Mouse (Mus musculus): ENCODE results near the gene Map4k2.
A peak's percentile ranks its signal among the peaks of the same experiment; 100 is the strongest.

The Map4k2 gene

DNA sequence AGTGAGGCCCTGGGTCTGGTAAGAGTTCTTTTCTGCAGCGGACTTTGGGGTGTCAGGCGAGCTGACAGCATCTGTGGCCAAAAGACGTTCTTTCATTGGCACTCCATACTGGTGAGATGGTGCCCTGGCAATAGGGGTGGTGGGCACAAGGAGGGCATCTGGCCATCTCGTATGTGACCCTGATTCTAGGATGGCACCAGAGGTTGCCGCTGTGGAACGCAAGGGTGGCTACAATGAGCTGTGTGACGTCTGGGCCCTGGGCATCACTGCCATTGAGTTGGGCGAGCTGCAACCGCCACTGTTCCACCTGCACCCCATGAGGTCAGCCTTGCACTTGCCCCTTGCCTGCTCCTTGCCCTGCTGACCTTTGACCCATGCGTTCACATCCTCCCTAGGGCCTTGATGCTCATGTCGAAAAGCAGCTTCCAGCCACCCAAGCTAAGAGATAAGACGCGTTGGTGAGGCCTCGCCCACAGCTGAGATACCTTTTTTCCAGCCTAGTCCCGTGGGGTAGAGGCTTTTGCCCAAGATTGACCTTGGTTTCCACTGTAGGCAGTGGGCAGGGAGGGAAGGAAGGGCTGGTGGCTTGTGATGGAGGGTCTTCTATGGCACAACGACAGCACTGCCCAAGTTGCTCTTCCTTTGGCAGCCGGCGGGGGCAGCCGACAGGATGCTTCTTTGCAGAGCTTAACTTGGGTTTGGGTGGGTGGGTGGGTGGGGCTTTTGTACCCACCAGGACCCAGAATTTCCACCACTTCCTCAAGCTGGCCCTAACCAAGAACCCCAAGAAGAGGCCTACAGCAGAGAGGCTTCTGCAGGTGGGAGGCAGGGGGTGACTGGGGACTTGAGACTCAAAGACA lies 2.4 kb downstream of the Map4k2 start:
- DNase-seq (ENCODE audit: extremely low read depth, low read depth, low spot score), result no peak

- no peak for DNase-seq (ENCODE audit: extremely low read depth, low read depth, low spot score)
Observed at GRCm38 (mm10) chr19:6343996-6344395, 3.1 kb downstream of the Map4k2 start.

DNA sequence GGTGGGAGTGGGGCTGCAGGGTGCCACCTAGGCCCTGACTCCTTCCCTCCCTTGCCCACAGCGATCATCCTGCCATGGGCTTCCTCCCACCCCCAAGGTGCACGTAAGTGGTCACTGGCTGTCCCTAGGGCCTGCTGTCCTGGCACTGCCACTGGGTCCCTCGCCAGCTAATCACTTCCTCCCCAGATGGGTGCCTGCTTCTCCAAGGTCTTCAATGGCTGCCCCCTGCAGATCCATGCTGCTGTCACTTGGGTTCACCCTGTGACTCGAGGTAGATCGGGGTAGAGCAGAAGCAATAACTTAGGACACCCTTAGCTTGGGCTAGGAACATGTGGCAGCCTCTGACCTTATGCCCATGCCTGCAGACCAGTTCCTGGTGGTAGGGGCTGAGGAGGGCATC lies 5.1 kb downstream of the Map4k2 start:
- DNase-seq (ENCODE audit: extremely low read depth, low read depth, low spot score), result no peak

GRCm38 (mm10) chr19:6346661-6347060 lies 5.7 kb downstream of the Map4k2 start:
- DNase-seq (ENCODE audit: extremely low read depth, low read depth, low spot score), result no peak

DNA sequence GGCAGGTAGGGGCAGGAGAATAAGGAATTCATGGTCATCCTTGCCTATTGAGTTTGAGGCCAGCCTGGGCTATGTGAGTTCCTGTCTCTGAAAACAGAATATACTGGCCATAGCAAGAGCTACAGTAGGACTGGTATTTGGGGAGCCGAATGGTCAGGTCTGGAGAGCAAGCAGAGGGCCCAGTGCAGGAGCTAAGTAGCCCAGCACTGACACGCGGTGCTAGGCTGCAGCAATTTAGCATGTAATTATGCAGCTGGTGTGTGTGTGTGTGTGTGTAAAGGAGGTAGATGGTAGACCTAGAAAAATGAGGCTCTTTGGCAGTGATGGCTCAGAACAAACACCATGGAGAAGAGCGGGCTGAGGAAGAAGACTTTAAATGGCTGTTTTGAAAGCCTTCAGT lies 6.7 kb downstream of the Map4k2 start:
- DNase-seq (ENCODE audit: extremely low read depth, low read depth, low spot score), result no peak

DNA sequence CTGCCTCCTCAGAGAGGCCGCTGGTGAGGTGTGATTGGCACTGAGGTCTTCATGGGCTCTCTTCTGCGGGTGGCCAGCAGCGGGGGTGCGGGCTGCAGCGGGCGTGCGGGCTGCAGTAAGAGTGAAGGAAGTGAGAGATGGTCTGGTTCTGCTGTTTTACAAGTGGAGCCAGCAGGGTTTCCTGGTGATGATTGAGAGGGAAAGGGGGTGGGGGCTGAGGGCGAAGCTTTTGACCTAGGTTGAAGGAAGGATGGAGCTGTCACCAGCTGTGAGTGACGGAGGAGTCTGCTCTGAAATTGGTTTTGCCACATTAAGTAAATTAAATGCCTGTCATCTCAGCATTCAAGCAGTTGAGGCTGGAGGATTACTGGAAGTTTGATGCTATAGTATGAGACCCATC lies 7.8 kb downstream of the Map4k2 start:
- DNase-seq (ENCODE audit: extremely low read depth, low read depth, low spot score), result no peak

GRCm38 (mm10) chr19:6349215-6349983 lies 8.5 kb downstream of the Map4k2 start:
- no peak for DNase-seq (ENCODE audit: extremely low read depth, low read depth, low spot score)

DNA sequence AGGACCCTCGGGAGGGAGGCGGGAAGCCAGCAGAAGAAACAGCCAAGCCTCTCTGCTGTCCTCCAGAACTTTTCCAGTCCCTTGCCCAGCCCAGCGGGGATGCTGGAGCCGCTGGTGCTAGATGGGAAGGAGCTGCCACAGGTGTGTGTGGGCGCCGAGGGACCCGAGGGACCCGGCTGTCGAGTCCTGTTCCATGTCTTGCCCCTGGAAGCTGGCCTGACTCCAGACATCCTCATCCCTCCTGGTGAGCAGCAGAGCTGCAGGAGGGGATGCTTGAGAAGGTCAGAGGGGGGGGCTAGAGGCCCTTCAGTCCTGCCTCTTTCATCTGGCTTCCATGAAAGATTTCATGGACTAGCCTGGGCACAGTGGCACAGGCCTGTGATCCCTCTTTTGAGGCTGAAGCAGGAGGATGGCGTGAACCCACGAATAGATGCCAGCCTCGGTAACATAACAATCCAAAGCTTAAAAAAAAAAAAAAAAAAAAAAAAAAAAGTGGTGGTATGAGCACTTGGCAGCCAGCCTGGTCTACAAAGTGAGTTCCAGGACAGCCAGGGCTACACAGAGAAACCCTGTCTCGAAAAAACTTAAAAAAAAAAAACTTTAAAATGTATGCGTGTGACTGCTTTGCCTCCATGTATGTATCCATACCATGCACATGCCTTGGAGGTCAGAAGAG lies 10.6 kb downstream of the Map4k2 start:
- DNase-seq (ENCODE audit: extremely low read depth, low read depth, low spot score), result no peak

GRCm38 (mm10) chr19:6352107-6352505 lies 11.2 kb downstream of the Map4k2 start:
- DNase-seq (ENCODE audit: extremely low read depth, low read depth, low spot score), result no peak

GRCm38 (mm10) chr19:6354030-6354429 lies 13.1 kb downstream of the Map4k2 start:
- DNase-seq (ENCODE audit: extremely low read depth, low read depth, low spot score), result no peak

- DNase-seq (ENCODE audit: extremely low read depth, low read depth, low spot score), result no peak
Observed at GRCm38 (mm10) chr19:6361291-6361690, 20.4 kb downstream of the Map4k2 start.

- no peak for DNase-seq (ENCODE audit: extremely low read depth, low read depth, low spot score)
Observed at GRCm38 (mm10) chr19:6363091-6363410, 22.1 kb downstream of the Map4k2 start.

DNA sequence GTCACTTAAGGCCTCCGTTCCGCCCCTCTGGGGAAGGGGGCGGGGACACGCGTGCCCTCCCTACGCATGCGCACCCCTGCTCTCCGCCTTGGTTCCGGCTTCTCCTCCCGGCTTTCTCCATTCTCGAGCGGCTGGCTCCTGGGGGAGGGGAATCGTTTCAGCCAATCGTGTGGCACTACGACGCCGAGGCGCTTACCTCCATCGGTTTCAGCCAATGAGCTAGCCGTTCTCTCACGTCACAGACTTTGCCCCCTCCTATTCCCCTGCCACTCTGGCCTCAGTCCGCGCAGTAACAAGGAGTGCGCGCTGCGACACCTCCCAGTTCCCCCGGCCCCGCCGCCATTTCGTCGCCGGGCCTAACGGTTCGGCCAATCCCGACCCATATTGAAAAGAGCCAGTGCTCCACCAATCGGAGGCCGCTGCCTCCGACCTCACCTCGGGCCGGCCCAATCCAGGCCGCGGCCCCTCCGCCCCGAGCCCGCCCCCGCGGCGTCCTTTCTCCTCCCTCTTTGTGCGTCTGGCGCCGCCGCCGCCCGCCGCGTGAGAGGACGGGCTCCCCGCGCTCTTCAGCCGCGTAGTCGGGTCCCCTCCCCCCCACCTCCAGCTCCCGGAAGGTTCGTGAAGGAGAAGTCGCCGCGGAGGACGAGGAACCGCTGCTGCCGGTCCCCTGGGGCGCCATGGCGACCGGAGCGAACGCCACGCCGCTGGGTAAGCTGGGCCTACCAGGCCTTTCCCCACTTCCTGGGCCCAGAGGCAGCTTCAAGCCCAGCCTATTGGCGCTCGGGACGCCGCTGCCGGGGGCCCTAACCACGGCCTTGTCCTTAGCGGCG lies 22.7 kb downstream of the Map4k2 start, which contains the start of gene Sf1:
Gene Sf1, plus strand, starts transcription at position 280 of the 830 bp plus-strand sequence.
- peak; percentile 90 for DNase-seq (ENCODE audit: extremely low read depth, low read depth, low spot score)

DNA sequence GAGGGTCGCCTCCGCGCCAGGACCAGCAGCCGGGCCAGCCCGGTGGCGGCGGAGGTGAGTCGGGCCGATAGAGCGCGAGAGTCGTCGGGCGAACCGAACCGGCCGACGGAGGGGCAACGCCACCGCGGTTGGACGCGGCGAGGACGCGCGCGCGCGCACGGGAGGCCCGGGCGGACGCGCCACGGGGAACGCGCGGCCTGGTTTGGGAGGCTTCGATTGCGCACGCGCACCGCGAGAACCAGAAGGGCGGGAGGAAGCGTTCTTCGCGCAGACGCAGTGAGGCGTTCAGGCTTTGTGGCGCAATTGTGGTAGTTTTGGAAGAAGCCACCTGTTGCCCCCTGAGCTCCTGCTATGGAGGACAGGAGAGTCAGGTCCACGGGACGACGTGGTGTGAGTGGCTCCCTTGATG lies 23.4 kb downstream of the Map4k2 start:
- no peak for DNase-seq (ENCODE audit: extremely low read depth, low read depth, low spot score)

DNA sequence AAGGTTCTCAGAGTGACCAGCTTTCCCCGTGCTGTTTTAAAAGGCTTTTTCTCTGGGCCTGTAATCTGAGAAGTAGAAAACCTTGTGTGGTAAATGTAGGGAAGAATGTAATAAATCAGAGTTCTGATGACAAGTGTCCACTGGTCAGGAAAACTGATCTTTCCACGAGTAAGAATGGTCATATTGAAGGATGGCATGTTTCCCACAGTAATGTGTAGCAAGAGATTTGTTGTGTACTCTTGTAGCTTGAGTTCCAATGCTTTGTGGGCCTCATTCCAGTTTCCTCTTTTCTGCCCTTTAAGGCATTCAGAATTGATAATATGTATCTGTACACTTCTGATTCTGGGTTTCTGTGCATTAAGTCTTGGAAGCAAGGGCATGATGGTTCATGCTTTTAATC lies 23.9 kb downstream of the Map4k2 start:
- DNase-seq (ENCODE audit: extremely low read depth, low read depth, low spot score), result no peak

DNA sequence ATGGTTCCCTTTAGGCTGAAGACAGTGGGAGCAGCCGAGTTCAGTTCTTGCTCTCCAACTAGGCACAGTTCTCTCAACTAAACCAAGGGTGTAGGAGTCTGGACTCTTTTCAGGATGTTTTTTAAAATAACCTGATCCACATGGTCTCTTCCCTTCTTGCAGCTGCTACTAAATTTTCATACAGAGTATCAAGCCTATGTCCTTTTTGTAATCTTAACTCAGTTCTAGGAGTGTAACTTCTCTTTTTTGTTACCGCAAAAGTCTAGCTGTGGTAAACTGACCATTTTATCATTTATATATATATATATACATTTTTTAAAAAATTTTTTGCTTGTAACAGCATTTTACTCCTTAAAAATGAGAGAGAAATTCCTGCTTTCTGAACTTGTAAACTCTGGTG lies 29.2 kb downstream of the Map4k2 start:
- DNase-seq (ENCODE audit: extremely low read depth, low read depth, low spot score), result no peak

GRCm38 (mm10) chr19:6372433-6372832 lies 31.5 kb downstream of the Map4k2 start:
- no peak for DNase-seq (ENCODE audit: extremely low read depth, low read depth, low spot score)

DNA sequence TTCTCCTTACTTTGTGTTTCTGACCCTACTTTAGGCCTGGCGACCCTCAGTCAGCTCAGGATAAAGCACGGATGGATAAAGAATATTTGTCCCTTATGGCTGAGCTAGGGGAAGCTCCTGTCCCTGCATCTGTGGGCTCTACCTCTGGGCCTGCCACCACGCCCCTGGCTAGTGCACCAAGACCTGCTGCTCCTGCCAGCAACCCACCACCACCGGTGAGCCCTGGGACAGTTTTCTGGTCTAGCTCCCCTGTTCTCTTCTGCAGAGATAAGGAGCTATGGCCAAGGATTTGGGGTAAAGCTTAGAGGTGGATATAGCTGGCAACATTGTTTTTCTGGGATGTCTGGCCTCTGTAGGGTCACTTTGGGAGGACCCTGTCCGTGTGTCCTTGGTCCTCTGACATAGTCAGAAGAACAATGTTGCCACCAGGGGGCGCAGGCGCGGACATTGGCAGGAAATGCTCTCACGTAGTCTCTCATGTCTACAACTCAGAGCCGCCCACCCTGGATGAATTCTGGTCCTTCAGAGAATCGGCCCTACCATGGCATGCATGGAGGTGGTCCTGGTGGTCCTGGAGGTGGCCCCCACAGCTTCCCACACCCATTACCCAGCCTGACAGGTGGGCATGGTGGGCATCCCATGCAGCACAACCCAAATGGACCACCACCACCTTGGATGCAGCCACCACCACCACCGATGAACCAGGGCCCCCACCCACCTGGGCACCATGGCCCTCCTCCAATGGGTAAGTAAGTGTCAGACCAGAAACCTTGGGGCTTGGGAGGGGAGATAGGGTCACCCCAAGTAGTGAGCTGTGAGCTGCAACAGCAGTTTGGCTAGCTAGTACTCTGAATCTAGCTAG lies 32.8 kb downstream of the Map4k2 start:
- DNase-seq (ENCODE audit: extremely low read depth, low read depth, low spot score), result no peak

DNA sequence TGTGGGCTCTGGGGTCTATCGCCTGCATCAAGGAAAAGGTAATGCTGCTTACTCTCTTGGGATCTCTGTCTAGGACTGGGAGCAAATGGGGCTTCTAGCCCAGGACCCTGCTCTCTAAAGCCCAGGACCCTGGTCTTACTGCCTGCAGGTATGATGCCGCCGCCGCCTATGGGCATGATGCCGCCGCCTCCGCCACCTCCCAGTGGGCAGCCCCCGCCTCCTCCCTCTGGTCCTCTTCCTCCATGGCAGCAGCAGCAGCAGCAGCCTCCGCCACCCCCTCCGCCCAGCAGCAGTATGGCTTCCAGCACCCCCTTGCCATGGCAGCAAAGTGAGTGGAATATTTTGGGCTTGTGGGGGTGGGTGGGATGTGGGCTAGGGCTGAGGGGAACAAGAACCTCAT lies 33.6 kb downstream of the Map4k2 start:
- no peak for DNase-seq (ENCODE audit: extremely low read depth, low read depth, low spot score)
